Mouse (Mus musculus): ENCODE measurements at regions not wholly inside any gene's neighbourhood (a gene's known extent, or its start where the extent isn't known, plus 50 kb on each side); places are given as distances from the start of the nearest gene placed in this dataset.
A peak's percentile ranks its signal among the peaks of the same experiment; 100 is the strongest.
"Not testable (repeated sequence)": the region's sequence is repeated elsewhere in the genome, so short reads cannot be mapped to it uniquely, and the experiment has no call there.

- no peak for DNase-seq
Observed at GRCm38 (mm10) chr3:21530862-21531261, 545.6 kb upstream of the Tbl1xr1 start.

GRCm38 (mm10) chr3:21539138-21539537 is 537.3 kb upstream of the Tbl1xr1 start:
- no peak for DNase-seq

- peak; percentile 87 for DNase-seq
Observed at GRCm38 (mm10) chr3:21544456-21544855, 532.0 kb upstream of the Tbl1xr1 start.

- no peak for DNase-seq
Observed at GRCm38 (mm10) chr3:21545156-21545893, 531.1 kb upstream of the Tbl1xr1 start.

- no peak for DNase-seq
Observed at GRCm38 (mm10) chr3:21546411-21546810, 530.0 kb upstream of the Tbl1xr1 start.

- DNase-seq = no peak
Observed at GRCm38 (mm10) chr3:21549671-21550070, 526.8 kb upstream of the Tbl1xr1 start.

- DNase-seq = peak; percentile 60
Observed at GRCm38 (mm10) chr3:21553159-21553758, 523.2 kb upstream of the Tbl1xr1 start.

- no peak for DNase-seq
Observed at GRCm38 (mm10) chr3:21553859-21554258, 522.6 kb upstream of the Tbl1xr1 start.

- peak; percentile 66 for DNase-seq
Observed at GRCm38 (mm10) chr3:21557963-21558441, 518.5 kb upstream of the Tbl1xr1 start.

GRCm38 (mm10) chr3:21562771-21563312 is 513.6 kb upstream of the Tbl1xr1 start:
- DNase-seq = no peak

GRCm38 (mm10) chr3:21563454-21563853 is 513.0 kb upstream of the Tbl1xr1 start:
- no peak for DNase-seq

- peak; percentile 84 for DNase-seq
Observed at GRCm38 (mm10) chr3:21564211-21564781, 512.2 kb upstream of the Tbl1xr1 start.

GRCm38 (mm10) chr3:21564847-21565485 is 511.5 kb upstream of the Tbl1xr1 start:
- no peak for DNase-seq

- peak; percentile 75 for DNase-seq
Observed at GRCm38 (mm10) chr3:21569721-21570120, 506.7 kb upstream of the Tbl1xr1 start.

GRCm38 (mm10) chr3:21578635-21579034 is 497.8 kb upstream of the Tbl1xr1 start:
- no peak for DNase-seq

- no peak for DNase-seq
Observed at GRCm38 (mm10) chr3:21582122-21582521, 494.3 kb upstream of the Tbl1xr1 start.

GRCm38 (mm10) chr3:21585767-21586166 is 490.7 kb upstream of the Tbl1xr1 start:
- no peak for DNase-seq

- DNase-seq = no peak
Observed at GRCm38 (mm10) chr3:21606846-21607245, 469.6 kb upstream of the Tbl1xr1 start.

GRCm38 (mm10) chr3:21610231-21610630 is 466.2 kb upstream of the Tbl1xr1 start:
- no peak for DNase-seq

- no peak for DNase-seq
Observed at GRCm38 (mm10) chr3:21621745-21622144, 454.7 kb upstream of the Tbl1xr1 start.

GRCm38 (mm10) chr3:21625039-21625438 is 451.4 kb upstream of the Tbl1xr1 start:
- no peak for DNase-seq

- peak; percentile 3 for DNase-seq
Observed at GRCm38 (mm10) chr3:21626029-21626428, 450.4 kb upstream of the Tbl1xr1 start.

GRCm38 (mm10) chr3:21627048-21627447 is 449.4 kb upstream of the Tbl1xr1 start:
- not testable (repeated sequence) for DNase-seq
